Mouse (Mus musculus): ENCODE results near the gene D5Ertd579e. TPM values are rescaled to one million over a fixed set of nuclear protein-coding genes. Genes with fewer than 3 reads are reported as not detected.

D5Ertd579e gene
- polyA plus RNA-seq, 1 experiment: 27.9 TPM

Other genes starting within 250 kb of the D5Ertd579e start
- gene Grpel1, start 231.0 kb downstream of the D5Ertd579e start, polyA plus RNA-seq (2012; rRNA removed): 25.3 and 32.5 TPM in 2 replicates
- gene Tada2b, start 211.7 kb downstream of the D5Ertd579e start, polyA plus RNA-seq (2012; rRNA removed): 12.6 and 14.3 TPM in 2 replicates
- 0.17 and 0.32 TPM in 2 replicates for gene Ccdc96, start 211.4 kb downstream of the D5Ertd579e start, polyA plus RNA-seq (2012; rRNA removed)
- gene Tbc1d14, start 102.7 kb downstream of the D5Ertd579e start, polyA plus RNA-seq (2012; rRNA removed): 22.2 and 22.5 TPM in 2 replicates
- gene Bloc1s4, start 52.6 kb upstream of the D5Ertd579e start, polyA plus RNA-seq (2012; rRNA removed): 19.0 and 26.2 TPM in 2 replicates
- 181 and 226 TPM in 2 replicates for gene Mrfap1, start 100.7 kb upstream of the D5Ertd579e start, polyA plus RNA-seq (2012; rRNA removed)
- gene Man2b2, start 134.6 kb upstream of the D5Ertd579e start, polyA plus RNA-seq (2012; rRNA removed): 42.0 and 46.6 TPM in 2 replicates
- 0.11 and 0.12 TPM in 2 replicates for gene Ppp2r2c, start 172.5 kb upstream of the D5Ertd579e start, polyA plus RNA-seq (2012; rRNA removed)